Mouse (Mus musculus) CH12.LX (cell line): ENCODE measurements around the gene Gm17304. TPM values are rescaled to one million over a fixed set of nuclear protein-coding genes. Genes with fewer than 3 reads are reported as not detected.

Source experiments
- DNase-seq: peaks from one replicate; pipeline ENCODE4 v3.0.0-alpha.2; 2013; ENCODE audit errors: extremely low read depth
- H3K27ac ChIP-seq: 2 replicates; pipeline ENCODE4 v1.5.1; 2012; ENCODE audit warnings: low read depth, mild to moderate bottlenecking, control low read depth, moderate library complexity; ENCODE audit not compliant: insufficient read depth
- H3K27me3 ChIP-seq: replicated peaks from 2 replicates; pipeline ENCODE3; 2012; ENCODE audit warnings: inconsistent platforms
- H3K36me3 ChIP-seq, 2 experiments: replicated peaks in 1 of 2; 2 replicates each; pipeline versions ENCODE3 to v1.6.1; 2012; ENCODE audit warnings: inconsistent platforms in 1 of 2, low read length in 1 of 2, mild to moderate bottlenecking in 1 of 2, mixed read lengths in 1 of 2, moderate library complexity in 1 of 2; ENCODE audit not compliant: control insufficient read depth in 1 of 2, insufficient read depth in 1 of 2
- H3K4me1 ChIP-seq, 2 experiments: 2 replicates each; pipeline ENCODE4 v1.6.1; 2012; ENCODE audit warnings: inconsistent platforms in 1 of 2, moderate library complexity in 1 of 2; ENCODE audit not compliant: insufficient read depth in 2 of 2, control insufficient read depth in 1 of 2
- H3K4me2 ChIP-seq: 2 replicates; pipeline ENCODE4 v1.6.1; 2012; ENCODE audit warnings: low read depth, mild to moderate bottlenecking, control low read depth; ENCODE audit not compliant: poor library complexity, insufficient read depth, severe bottlenecking
- H3K4me3 ChIP-seq, 3 experiments: fragments of 150-350 bp in 1 of 3; sonication (generic) in 1 of 3; replicated peaks in 1 of 3; 2 replicates each; pipeline versions ENCODE3 to v1.5.1; 2011 to 2012; ENCODE audit warnings: low read depth in 2 of 3, low read length in 2 of 3, mild to moderate bottlenecking in 2 of 3, moderate library complexity in 2 of 3, control low read depth in 1 of 3, improper control_type of control experiment in 1 of 3, inconsistent platforms in 1 of 3, mixed read lengths in 1 of 3; ENCODE audit not compliant: poor library complexity in 1 of 3
- H3K79me2 ChIP-seq: replicated peaks from 2 replicates; pipeline ENCODE4 v1.6.1; 2012; ENCODE audit warnings: mild to moderate bottlenecking, moderate library complexity; ENCODE audit not compliant: control insufficient read depth, poor library complexity, insufficient read depth, severe bottlenecking; ENCODE audit errors: extremely low read depth
- H3K9ac ChIP-seq: 2 replicates; pipeline ENCODE4 v1.6.1; 2012; ENCODE audit warnings: low read depth, mild to moderate bottlenecking, control low read depth, moderate library complexity; ENCODE audit not compliant: insufficient read depth
- H3K9me3 ChIP-seq: replicated peaks from 2 replicates; pipeline ENCODE3; 2012; ENCODE audit warnings: low read length, inconsistent platforms, mixed read lengths
- BHLHE40 ChIP-seq: IDR thresholded peaks from 2 replicates; pipeline ENCODE4 v1.6.1; 2011; ENCODE audit warnings: mild to moderate bottlenecking, low read depth, low read length, improper control_type of control experiment
- CHD2 ChIP-seq: IDR thresholded peaks from 2 replicates; pipeline ENCODE4 v1.6.1; 2011; ENCODE audit warnings: low read length, improper control_type of control experiment
- CTCF ChIP-seq, 2 experiments: IDR thresholded peaks in 1 of 2; conservative IDR thresholded peaks in 1 of 2; 2 replicates each; pipeline ENCODE4 v1.5.1; 2011 to 2012; ENCODE audit warnings: low read depth in 2 of 2, low read length in 2 of 2, improper control_type of control experiment in 1 of 2, inconsistent platforms in 1 of 2, mild to moderate bottlenecking in 1 of 2, moderate library complexity in 1 of 2
- E2F4 ChIP-seq: IDR thresholded peaks from 2 replicates; pipeline ENCODE4 v1.6.1; 2011; ENCODE audit warnings: low read depth, low read length, improper control_type of control experiment; ENCODE audit not compliant: insufficient replicate concordance
- ELF1 ChIP-seq: IDR thresholded peaks from 2 replicates; pipeline ENCODE4 v1.6.1; 2014; ENCODE audit warnings: low read depth, mild to moderate bottlenecking, inconsistent platforms, low read length, improper control_type of control experiment
- EP300 ChIP-seq: IDR thresholded peaks from 2 replicates; pipeline ENCODE4 v1.6.1; 2011; ENCODE audit warnings: low read length, improper control_type of control experiment
- ETS1 ChIP-seq: conservative IDR thresholded peaks from 2 replicates; pipeline ENCODE4 v1.6.1; 2012; ENCODE audit warnings: low read depth, mild to moderate bottlenecking, inconsistent platforms, low read length, improper control_type of control experiment, moderate library complexity
- GABPA ChIP-seq: IDR thresholded peaks from 2 replicates; pipeline ENCODE4 v1.6.1; 2012; ENCODE audit warnings: low read depth, low read length, improper control_type of control experiment, inconsistent platforms; ENCODE audit not compliant: insufficient replicate concordance
- IRF4 ChIP-seq: IDR thresholded peaks from 2 replicates; pipeline ENCODE4 v1.6.1; 2014; ENCODE audit warnings: low read depth, mild to moderate bottlenecking, inconsistent platforms, low read length, improper control_type of control experiment
- JUND ChIP-seq: conservative IDR thresholded peaks from 2 replicates; pipeline ENCODE4 v1.6.1; 2011; ENCODE audit warnings: low read depth, low read length, improper control_type of control experiment
- MAFK ChIP-seq: IDR thresholded peaks from 2 replicates; pipeline ENCODE4 v1.6.1; 2011; ENCODE audit warnings: low read length, improper control_type of control experiment; ENCODE audit not compliant: insufficient replicate concordance
- MAX ChIP-seq: IDR thresholded peaks from 2 replicates; pipeline ENCODE4 v1.6.1; 2011; ENCODE audit warnings: low read length, improper control_type of control experiment
- MAZ ChIP-seq: IDR thresholded peaks from 2 replicates; pipeline ENCODE4 v1.6.1; 2012; ENCODE audit warnings: low read depth, mild to moderate bottlenecking, inconsistent platforms, low read length, improper control_type of control experiment, moderate library complexity
- MEF2A ChIP-seq: IDR thresholded peaks from 2 replicates; pipeline ENCODE4 v1.6.1; 2014; ENCODE audit warnings: low read depth, mild to moderate bottlenecking, inconsistent platforms, low read length, improper control_type of control experiment, borderline replicate concordance
- NRF1 ChIP-seq: IDR thresholded peaks from 2 replicates; pipeline ENCODE4 v1.6.1; 2014; ENCODE audit warnings: low read depth, mild to moderate bottlenecking, inconsistent platforms, low read length, improper control_type of control experiment, moderate library complexity
- POLR2A ChIP-seq: IDR thresholded peaks from 2 replicates; pipeline ENCODE4 v1.6.1; 2011; ENCODE audit warnings: low read depth, mild to moderate bottlenecking, improper control_type of control experiment, low read length
- RAD21 ChIP-seq: IDR thresholded peaks from 2 replicates; pipeline ENCODE4 v1.6.1; 2011; ENCODE audit warnings: low read depth, mild to moderate bottlenecking, low read length, improper control_type of control experiment, moderate library complexity
- RCOR1 ChIP-seq: conservative IDR thresholded peaks from 2 replicates; pipeline ENCODE4 v1.6.1; 2012; ENCODE audit warnings: low read depth, mild to moderate bottlenecking, inconsistent platforms, low read length, improper control_type of control experiment
- TBP ChIP-seq: conservative IDR thresholded peaks from 2 replicates; pipeline ENCODE4 v1.6.1; 2011; ENCODE audit warnings: low read depth, low read length, improper control_type of control experiment
- UBTF ChIP-seq: IDR thresholded peaks from 2 replicates; pipeline ENCODE4 v1.6.1; 2012; ENCODE audit warnings: low read depth, mild to moderate bottlenecking, inconsistent platforms, low read length, improper control_type of control experiment, moderate library complexity
- ZC3H11A ChIP-seq: IDR thresholded peaks from 2 replicates; pipeline ENCODE4 v1.6.1; 2012; ENCODE audit warnings: low read depth, mild to moderate bottlenecking, inconsistent platforms, low read length, improper control_type of control experiment
- ZKSCAN1 ChIP-seq: IDR thresholded peaks from 2 replicates; pipeline ENCODE4 v1.6.1; 2012; ENCODE audit warnings: low read depth, inconsistent platforms, low read length, improper control_type of control experiment, borderline replicate concordance
- ZMIZ1 ChIP-seq: IDR thresholded peaks from 2 replicates; pipeline ENCODE4 v1.6.1; 2012; ENCODE audit warnings: low read depth, mild to moderate bottlenecking, inconsistent platforms, low read length, improper control_type of control experiment
- dilution Hi-C: fragments of 300-500 bp; cut with MboI; formaldehyde crosslinking; loops from 2 replicates; pipeline ENCODE4 v1.14.3; 2020; ENCODE audit warnings: low sequenced_read_pairs; ENCODE audit not compliant: extremely low pct_unique_long_range_greater_than_20kb, extremely low pct_ligation_motif_present
- in situ Hi-C: fragments of 300-500 bp; cut with MboI; formaldehyde crosslinking; loops from 3 replicates; pipeline ENCODE4 v1.14.3; 2019; ENCODE audit warnings: low sequenced_read_pairs, low pct_ligation_motif_present, low pct_unique_long_range_greater_than_20kb, mixed read lengths
- polyA plus RNA-seq: library from polyadenylated mRNA; unstranded; fragments of >175 nt; gene quantifications from 2 replicates; pipeline ENCODE4 v1.2.1, GENCODE M21; 2012; ENCODE audit warnings: low read depth; ENCODE audit not compliant: insufficient read length
- total RNA-seq, 2 experiments: library from RNA; depleted of rRNA; stranded (reverse); fragments of 300-350 nt in 1 of 2; fragments of >200 nt in 1 of 2; gene quantifications; 2 replicates each; pipeline ENCODE4 v1.2.3; 2012 to 2014

Gene Gm17304
- total and polyA plus RNA-seq, 3 experiments: not detected

DNA sequence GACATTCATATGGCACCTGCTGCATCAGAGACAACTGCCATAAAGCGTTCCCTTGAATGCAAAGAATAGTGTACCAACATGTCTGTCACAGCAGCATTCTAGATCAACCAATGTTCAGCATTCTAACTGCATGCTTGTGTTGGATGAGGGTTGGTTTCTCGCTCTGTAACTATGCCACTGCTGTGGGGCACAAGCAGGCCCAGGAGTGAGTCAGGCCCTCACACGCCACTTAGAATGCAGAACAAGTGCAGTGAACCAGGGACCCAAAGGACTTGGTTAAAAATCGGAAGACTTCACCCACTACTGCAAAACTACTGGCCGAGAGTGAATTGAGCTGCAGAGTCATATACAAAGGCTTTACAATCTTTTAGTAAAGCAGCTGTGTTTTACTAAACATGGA is 13.3 kb downstream of the Gm17304 start:
- Histone ChIP-seq H3K9me3 (no peaks in the 10 kb centered on the region), H3K4me2 (no peak overlapping the region), H3K27ac (no peak overlapping the region), H3K27me3 (no peaks in the 10 kb centered on the region), H3K4me3 (no peak overlapping the region), H3K79me2 (no peaks in the 10 kb centered on the region), H3K4me1 (no peaks in the 10 kb centered on the region), H3K9ac (no peak overlapping the region), H3K36me3 (peaks cover 5 to 68% of the 10 kb centered on the region in 2 experiments)
- in situ Hi-C loops: no loop called here
- dilution Hi-C loops: no loop called here
- TF ChIP-seq ELF1: no peak
- no peak for TF ChIP-seq UBTF
- TF ChIP-seq MEF2A: no peak
- TF ChIP-seq CTCF (conservative IDR thresholded peaks at IDR 0.05 in 1 of 2, IDR thresholded peaks at IDR 0.05 in 1 of 2; ENCODE audit: low read depth in 2 of 2, low read length in 2 of 2): no peak
- TF ChIP-seq RCOR1: no peak
- no peak for TF ChIP-seq ZKSCAN1
- no peak for TF ChIP-seq MAFK
- no peak for TF ChIP-seq NRF1
- TF ChIP-seq EP300: no peak
- no peak for TF ChIP-seq E2F4
- TF ChIP-seq JUND: no peak
- TF ChIP-seq POLR2A: no peak
- DNase-seq: no peak

DNA sequence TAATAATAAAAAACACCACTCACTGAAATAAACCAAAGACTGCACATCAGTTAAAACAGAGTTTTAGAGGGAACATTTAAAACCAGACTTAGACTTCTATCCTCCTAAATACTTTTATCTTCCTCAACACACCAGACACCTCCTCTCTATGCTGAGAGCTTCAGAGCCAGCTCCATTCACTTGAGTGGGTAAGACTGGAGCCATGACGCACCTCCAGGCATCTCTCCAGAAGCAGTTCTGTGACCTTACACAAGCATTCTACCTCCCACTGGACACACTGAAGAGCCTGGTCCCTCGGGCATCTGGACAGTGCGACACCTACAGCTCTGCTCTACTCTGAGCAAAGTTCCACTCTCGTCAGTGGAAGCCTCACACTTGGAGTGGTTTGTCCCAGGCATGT is 14.4 kb downstream of the Gm17304 start:
- TF ChIP-seq ZC3H11A: no peak
- no peak for TF ChIP-seq TBP
- no peak for TF ChIP-seq ETS1
- TF ChIP-seq ELF1: no peak
- TF ChIP-seq RAD21: no peak
- no peak for TF ChIP-seq IRF4
- TF ChIP-seq MAX: no peak
- no peak for TF ChIP-seq RCOR1
- no peak for TF ChIP-seq ZKSCAN1
- no peak for TF ChIP-seq MAZ
- TF ChIP-seq ZMIZ1: no peak
- no peak for TF ChIP-seq CHD2
- TF ChIP-seq GABPA: no peak
- TF ChIP-seq BHLHE40: no peak
- TF ChIP-seq, all 38 proteins: peak for 0
- Histone ChIP-seq H3K79me2 (no peaks in the 10 kb centered on the region), H3K4me1 (no peaks in the 10 kb centered on the region), H3K27ac (no peak overlapping the region), H3K36me3 (peaks cover 5 to 65% of the 10 kb centered on the region in 2 experiments), H3K9ac (no peak overlapping the region), H3K9me3 (no peaks in the 10 kb centered on the region), H3K27me3 (no peaks in the 10 kb centered on the region), H3K4me2 (no peak overlapping the region), H3K4me3 (no peak overlapping the region)
- DNase-seq: no peak
- in situ Hi-C loops: no loop called here
- dilution Hi-C loops: no loop called here
